Mouse (Mus musculus) lung, embryonic 15.5 days (tissue): Measurements from ENCODE around the gene Ddr2. TPM values are rescaled to one million over a fixed set of nuclear protein-coding genes. Genes with fewer than 3 reads are reported as not detected.
"Not testable (repeated sequence)": the region's sequence is repeated elsewhere in the genome, so short reads cannot be mapped to it uniquely, and the experiment has no call there.

Experiments used
- ATAC-seq: fragments of 200-750 bp; cut with Nextera tagmentation; 2 replicates; pipeline ENCODE4 v1.8.0; 2017; ENCODE audit warnings: moderate number of reproducible peaks, borderline replicate concordance; ENCODE audit not compliant: low FRiP score, low TSS enrichment; ENCODE audit errors: extremely low read depth
- H3K27ac ChIP-seq: fragments of 300-500 bp; sonication (generic); 2 replicates; pipeline ENCODE4 v1.5.1; 2015; ENCODE audit warnings: moderate library complexity, mild to moderate bottlenecking, inconsistent platforms
- H3K27me3 ChIP-seq: fragments of 300-500 bp; sonication (generic); 2 replicates; pipeline ENCODE4 v1.6.1; 2015; ENCODE audit warnings: inconsistent platforms
- H3K36me3 ChIP-seq: fragments of 300-500 bp; sonication (generic); 2 replicates; pipeline ENCODE4 v1.6.1; 2015; ENCODE audit warnings: inconsistent platforms
- H3K4me1 ChIP-seq: fragments of 300-500 bp; sonication (generic); 2 replicates; pipeline ENCODE4 v1.6.1; 2015; ENCODE audit warnings: inconsistent platforms
- H3K4me2 ChIP-seq: fragments of 300-500 bp; sonication (generic); 2 replicates; pipeline ENCODE4 v1.6.1; 2015; ENCODE audit warnings: inconsistent platforms, mild to moderate bottlenecking, moderate library complexity
- H3K4me3 ChIP-seq: fragments of 300-500 bp; sonication (generic); 2 replicates; pipeline ENCODE4 v1.5.1; 2015; ENCODE audit warnings: mild to moderate bottlenecking, inconsistent platforms
- H3K9ac ChIP-seq: fragments of 300-500 bp; sonication (generic); 2 replicates; pipeline ENCODE4 v1.6.1; 2015; ENCODE audit warnings: inconsistent platforms
- H3K9me3 ChIP-seq: fragments of 300-500 bp; sonication (generic); 2 replicates; pipeline ENCODE4 v1.6.1; 2016; ENCODE audit warnings: inconsistent platforms
- WGBS: fragments of 180-500 bp; shearing (Covaris S2); methylation state at CpG from one replicate; pipeline ENCODE4 v1.1.7; 2015; 5-methylcytosine and 5-hydroxymethylcytosine counted together
- polyA plus RNA-seq: library from polyadenylated mRNA; unstranded; fragments of >200 nt; fragmentation: Nextera tagmentation; extraction: Ambion mirVana; gene quantifications from 2 replicates; pipeline ENCODE4 v1.2.1, GENCODE M21; 2015

The Ddr2 gene
- polyA plus RNA-seq, 1 experiment from 2014 or later: 43.9 TPM

DNA sequence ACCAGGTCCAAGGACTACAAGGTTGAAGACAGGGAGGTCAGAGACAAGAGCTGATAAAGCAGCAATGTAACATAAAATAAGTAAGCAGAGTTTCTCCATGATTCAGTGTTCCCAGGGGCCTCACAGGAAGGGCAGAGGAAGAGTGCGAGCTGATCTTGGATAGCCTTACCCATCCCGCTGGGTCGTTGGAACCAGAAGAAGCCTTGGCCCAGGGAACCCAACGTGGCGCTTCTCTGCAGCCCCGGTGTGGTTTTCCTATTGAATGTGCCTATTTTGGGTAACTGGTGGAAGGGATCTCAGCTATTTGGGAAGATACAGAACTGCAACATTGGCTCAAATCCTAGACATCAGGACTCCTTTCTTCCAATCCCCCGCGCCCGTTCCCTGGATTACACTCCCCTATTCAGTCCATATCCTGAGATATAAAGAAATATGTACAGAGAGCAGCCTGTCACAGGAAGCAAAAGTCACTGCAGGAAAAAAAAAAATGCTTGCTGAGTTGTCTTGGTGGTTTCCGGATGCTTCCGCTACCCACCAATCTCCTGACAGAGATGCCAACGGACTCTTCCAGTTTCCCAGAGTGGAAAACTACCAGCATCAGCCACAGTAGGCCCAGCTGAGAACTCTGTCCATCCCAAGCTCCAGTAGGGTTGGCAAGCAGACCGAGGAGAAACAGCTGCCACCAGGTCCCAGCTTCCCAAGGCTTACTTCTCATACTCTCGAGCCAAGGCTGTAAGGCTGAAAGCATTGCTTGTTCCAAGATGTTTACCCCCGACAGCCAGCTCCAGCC is 99.7 kb downstream of the Ddr2 start:
- no peak for ATAC-seq
- 84% methylated on average over 15 of the region's 15 CpGs for WGBS
- no peaks in the 10 kb centered on the region for H3K36me3 ChIP-seq
- H3K9me3 ChIP-seq: no peaks in the 10 kb centered on the region
- no peak overlapping the region for H3K4me3 ChIP-seq
- no peak overlapping the region for H3K9ac ChIP-seq
- H3K27me3 ChIP-seq: no peaks in the 10 kb centered on the region
- peaks cover 12% of the 10 kb centered on the region; the same call in 1 of the 2 replicates for H3K4me1 ChIP-seq
- H3K4me2 ChIP-seq: no peak overlapping the region
- peak overlapping the region; percentile 31; the same call in 1 of the 2 replicates for H3K27ac ChIP-seq

DNA sequence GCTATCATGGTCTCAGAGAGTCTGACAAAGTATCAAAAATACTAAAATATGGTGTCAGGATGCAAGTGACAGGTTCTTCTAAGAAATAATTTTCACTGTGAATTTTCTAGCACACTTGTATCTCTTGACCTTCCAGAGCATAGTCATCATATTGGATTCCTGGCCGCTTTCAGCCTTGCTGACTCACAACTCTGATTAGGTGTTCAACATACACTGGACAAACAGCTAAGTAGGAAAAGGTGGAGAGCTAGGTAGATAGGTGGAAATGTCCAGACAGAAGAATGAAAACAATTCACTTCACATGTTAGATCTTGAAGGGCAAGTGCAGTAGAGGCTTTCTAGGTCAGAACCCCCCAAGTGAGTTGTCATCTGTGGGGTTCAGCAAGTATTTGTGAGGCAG is 101.3 kb downstream of the Ddr2 start:
- WGBS: 88% methylated on average over 1 of the region's 1 CpGs
- H3K36me3 ChIP-seq: peaks cover 1% of the 10 kb centered on the region; the same call in 1 of the 2 replicates
- no peaks in the 10 kb centered on the region for H3K27me3 ChIP-seq
- H3K4me2 ChIP-seq: no peak overlapping the region
- H3K4me3 ChIP-seq: no peak overlapping the region
- no peak for ATAC-seq
- H3K9me3 ChIP-seq: no peaks in the 10 kb centered on the region
- H3K9ac ChIP-seq: no peak overlapping the region
- peaks cover 13% of the 10 kb centered on the region; the same call in 1 of the 2 replicates for H3K4me1 ChIP-seq
- no peak overlapping the region for H3K27ac ChIP-seq

GRCm38 (mm10) chr1:170008432-170009220 is 101.9 kb downstream of the Ddr2 start:
- ATAC-seq: no peak
- Histone ChIP-seq H3K27me3 (no peaks in the 10 kb centered on the region), H3K4me3 (no peak overlapping the region), H3K36me3 (peaks cover 3% of the 10 kb centered on the region; the same call in 1 of the 2 replicates), H3K4me1 (peaks cover 13% of the 10 kb centered on the region; the same call in 1 of the 2 replicates), H3K27ac (no peak overlapping the region), H3K4me2 (no peak overlapping the region), H3K9me3 (no peaks in the 10 kb centered on the region), H3K9ac (no peak overlapping the region)
- WGBS: 63% methylated on average over 13 of the region's 13 CpGs

GRCm38 (mm10) chr1:170006516-170006915 is 104.0 kb downstream of the Ddr2 start:
- H3K4me2 ChIP-seq: peak overlapping the region; percentile 26

DNA sequence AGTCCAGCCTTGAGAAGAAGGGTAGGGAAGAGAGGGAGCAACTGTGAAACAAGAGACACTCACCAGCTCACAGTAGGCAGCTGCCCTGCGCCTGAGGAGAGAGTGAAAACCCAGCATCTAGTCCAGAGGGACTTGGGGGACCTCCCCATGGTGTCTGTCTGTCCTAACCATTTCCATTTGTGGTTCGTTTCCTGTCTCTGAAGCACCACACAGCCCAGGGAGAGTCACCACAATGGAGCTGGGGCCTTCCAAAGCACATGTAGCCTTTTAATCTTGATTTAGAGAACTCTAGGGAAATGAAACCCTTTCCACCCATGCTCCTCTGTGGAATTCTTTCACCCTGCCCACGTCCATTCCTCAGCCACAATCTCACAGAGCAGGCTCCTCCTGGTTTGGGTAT is 105.3 kb downstream of the Ddr2 start:
- H3K27me3 ChIP-seq: no peaks in the 10 kb centered on the region
- H3K9me3 ChIP-seq: no peaks in the 10 kb centered on the region
- 79% methylated on average over 3 of the region's 3 CpGs for WGBS
- no peak overlapping the region for H3K4me3 ChIP-seq
- no peak for ATAC-seq
- H3K4me1 ChIP-seq: peaks cover 13% of the 10 kb centered on the region; the same call in 1 of the 2 replicates
- no peak overlapping the region for H3K9ac ChIP-seq
- no peak overlapping the region for H3K27ac ChIP-seq
- no peak overlapping the region for H3K4me2 ChIP-seq
- peaks cover 6% of the 10 kb centered on the region; the same call in 1 of the 2 replicates for H3K36me3 ChIP-seq

More at GRCm38 (mm10) chr1:170006516-170006915, 104.0 kb downstream of the Ddr2 start:
- peaks cover 6% of the 10 kb centered on the region; the same call in 1 of the 2 replicates for H3K36me3 ChIP-seq
- H3K9ac ChIP-seq: no peak overlapping the region
- WGBS: 10% methylated on average over 5 of the region's 5 CpGs
- H3K4me1 ChIP-seq: peaks cover 13% of the 10 kb centered on the region; the same call in 1 of the 2 replicates
- peak overlapping the region; percentile 84 for H3K27ac ChIP-seq
- H3K27me3 ChIP-seq: no peaks in the 10 kb centered on the region
- H3K4me3 ChIP-seq: no peak overlapping the region
- H3K9me3 ChIP-seq: no peaks in the 10 kb centered on the region
- peak; percentile 94 for ATAC-seq

- ATAC-seq, H3K4me2 ChIP-seq, H3K4me3 ChIP-seq, H3K27me3 ChIP-seq, H3K9me3 ChIP-seq, H3K9ac ChIP-seq, H3K27ac ChIP-seq, H3K4me1 ChIP-seq: not testable (repeated sequence)
- peaks cover 15% of the 10 kb centered on the region; the same call in 1 of the 2 replicates for H3K36me3 ChIP-seq
- WGBS: 92% methylated on average over 6 of the region's 6 CpGs
These were observed 116.7 kb downstream of the Ddr2 start for GRCm38 (mm10) chr1:169993901-169994300.

- H3K27ac ChIP-seq: no peak overlapping the region
- no peaks in the 10 kb centered on the region for H3K4me1 ChIP-seq
- H3K4me3 ChIP-seq: no peak overlapping the region
- WGBS: 71% methylated on average over 1 of the region's 1 CpGs
- H3K27me3 ChIP-seq: no peaks in the 10 kb centered on the region
- no peaks in the 10 kb centered on the region for H3K9me3 ChIP-seq
- ATAC-seq: no peak
- no peak overlapping the region for H3K4me2 ChIP-seq
- H3K36me3 ChIP-seq: peaks cover 9% of the 10 kb centered on the region; the same call in 1 of the 2 replicates
- H3K9ac ChIP-seq: no peak overlapping the region
These were observed 124.4 kb downstream of the Ddr2 start for GRCm38 (mm10) chr1:169986166-169986565.

DNA sequence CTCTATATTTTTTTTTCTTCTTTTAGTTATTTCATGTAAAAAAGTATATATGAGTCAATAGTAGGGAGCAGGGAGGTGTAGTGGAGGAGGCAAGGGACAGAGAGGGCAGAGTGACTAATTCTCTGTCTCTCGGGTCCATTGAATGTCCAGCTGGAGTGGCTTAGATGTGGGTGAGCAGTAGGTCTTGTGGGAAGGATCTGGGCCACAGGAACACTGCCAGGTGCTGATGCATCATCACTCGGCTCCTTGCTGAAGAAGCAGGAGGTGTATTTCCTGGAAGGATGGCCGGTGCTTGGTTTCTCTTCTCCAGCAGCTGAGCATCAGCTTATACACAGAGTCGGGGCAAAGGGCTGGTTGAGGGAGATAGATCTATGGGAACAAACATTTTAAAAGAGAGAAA is 132.9 kb downstream of the Ddr2 start:
- Histone ChIP-seq H3K4me2 (no peak overlapping the region), H3K9me3 (no peaks in the 10 kb centered on the region), H3K4me1 (no peaks in the 10 kb centered on the region), H3K27ac (no peak overlapping the region), H3K36me3 (no peaks in the 10 kb centered on the region), H3K27me3 (no peaks in the 10 kb centered on the region), H3K4me3 (no peak overlapping the region), H3K9ac (no peak overlapping the region)
- no peak for ATAC-seq
- WGBS: 75% methylated on average over 4 of the region's 4 CpGs

- no peak overlapping the region for H3K27ac ChIP-seq
- H3K36me3 ChIP-seq: no peaks in the 10 kb centered on the region
- H3K9ac ChIP-seq: no peak overlapping the region
- no peaks in the 10 kb centered on the region for H3K9me3 ChIP-seq
- H3K4me2 ChIP-seq: no peak overlapping the region
- no peaks in the 10 kb centered on the region for H3K27me3 ChIP-seq
- no peak for ATAC-seq
- 67% methylated on average over 2 of the region's 2 CpGs for WGBS
- peaks cover 19% of the 10 kb centered on the region for H3K4me1 ChIP-seq
- no peak overlapping the region for H3K4me3 ChIP-seq
These were observed 138.6 kb downstream of the Ddr2 start for GRCm38 (mm10) chr1:169971998-169972397.

DNA sequence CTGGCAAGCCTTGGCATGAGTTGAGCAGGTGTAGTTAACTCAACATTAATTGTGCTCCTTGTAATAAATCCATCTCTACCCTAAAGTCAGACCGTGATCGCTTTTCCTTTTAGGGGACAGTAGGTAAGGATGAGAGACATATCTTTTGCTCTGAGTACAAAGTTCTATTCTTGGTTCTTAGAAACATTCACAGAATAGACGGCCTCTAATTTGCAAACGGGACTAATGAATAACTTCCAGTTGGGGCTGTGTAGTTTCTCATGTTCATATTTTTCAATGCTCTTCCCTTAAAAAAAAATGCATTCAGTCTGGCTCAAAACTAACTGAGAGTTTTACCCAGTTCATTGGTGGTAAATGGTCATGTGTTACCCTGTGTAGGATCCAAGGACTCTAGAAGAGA is 139.6 kb downstream of the Ddr2 start:
- Histone ChIP-seq H3K27ac (no peak overlapping the region), H3K4me3 (no peak overlapping the region), H3K9me3 (no peaks in the 10 kb centered on the region), H3K9ac (no peak overlapping the region), H3K4me2 (no peak overlapping the region), H3K27me3 (no peaks in the 10 kb centered on the region), H3K36me3 (no peaks in the 10 kb centered on the region), H3K4me1 (peaks cover 19% of the 10 kb centered on the region)
- WGBS: 88% methylated on average over 4 of the region's 4 CpGs
- ATAC-seq: no peak

- peak; percentile 54 for ATAC-seq
- 1% methylated on average over 6 of the region's 9 CpGs for WGBS
- Histone ChIP-seq H3K9ac (peak overlapping the region; percentile 52), H3K4me2 (peak overlapping the region; percentile 86), H3K36me3 (peaks cover 4% of the 10 kb centered on the region), H3K4me3 (peak overlapping the region; percentile 69), H3K27ac (peak overlapping the region; percentile 92), H3K4me1 (peaks cover 19% of the 10 kb centered on the region), H3K9me3 (no peaks in the 10 kb centered on the region), H3K27me3 (no peaks in the 10 kb centered on the region)
These were observed 141.1 kb downstream of the Ddr2 start for GRCm38 (mm10) chr1:169969516-169969886.
